Mouse (Mus musculus) midbrain, embryonic 16.5 days (tissue): ENCODE data around the gene Myrip. TPM values are rescaled to one million over a fixed set of nuclear protein-coding genes. Genes with fewer than 3 reads are reported as not detected.

Experiments
- ATAC-seq: fragments of 200-750 bp; cut with Nextera tagmentation; 2 replicates; pipeline ENCODE4 v1.8.0; 2017; ENCODE audit warnings: moderate TSS enrichment
- H3K27ac ChIP-seq: fragments of 300-500 bp; sonication (generic); 2 replicates; pipeline ENCODE4 v1.5.1; 2014; ENCODE audit warnings: mild to moderate bottlenecking, low read length, mixed read lengths
- H3K27me3 ChIP-seq: fragments of 300-500 bp; sonication (generic); 2 replicates; pipeline ENCODE4 v1.6.1; 2014; ENCODE audit warnings: low read depth, low read length, mixed read lengths; ENCODE audit not compliant: control insufficient read depth, insufficient read depth
- H3K36me3 ChIP-seq: fragments of 300-500 bp; sonication (generic); 2 replicates; pipeline ENCODE4 v1.6.1; 2014; ENCODE audit warnings: mild to moderate bottlenecking, low read length, moderate library complexity, mixed read lengths; ENCODE audit not compliant: control insufficient read depth, insufficient read depth
- H3K4me1 ChIP-seq: fragments of 300-500 bp; sonication (generic); 2 replicates; pipeline ENCODE4 v1.6.1; 2014; ENCODE audit warnings: mild to moderate bottlenecking, low read length, mixed read lengths; ENCODE audit not compliant: control insufficient read depth, insufficient read depth
- H3K4me2 ChIP-seq: fragments of 300-500 bp; sonication (generic); 2 replicates; pipeline ENCODE4 v1.6.1; 2014; ENCODE audit warnings: mild to moderate bottlenecking, low read length, mixed read lengths
- H3K4me3 ChIP-seq: fragments of 300-500 bp; sonication (generic); 2 replicates; pipeline ENCODE4 v1.5.1; 2014; ENCODE audit warnings: low read depth, mild to moderate bottlenecking, low read length, moderate library complexity, mixed read lengths
- H3K9ac ChIP-seq: fragments of 300-500 bp; sonication (generic); 2 replicates; pipeline ENCODE4 v1.6.1; 2014; ENCODE audit warnings: low read depth, low read length, mixed read lengths
- H3K9me3 ChIP-seq: fragments of 300-500 bp; sonication (generic); replicated peaks from 2 replicates; pipeline ENCODE4 v1.6.1; 2014; ENCODE audit warnings: mild to moderate bottlenecking, low read length, mixed read lengths; ENCODE audit not compliant: control insufficient read depth, poor library complexity, severe bottlenecking
- WGBS: fragments of 180-500 bp; shearing (Covaris S2); extraction: QIAGEN DNeasy Blood & Tissue Kit; methylation state at CpG from one replicate; pipeline ENCODE4 v1.1.7; 2014; 5-methylcytosine and 5-hydroxymethylcytosine counted together
- polyA plus RNA-seq: library from polyadenylated mRNA; unstranded; fragments of >200 nt; fragmentation: Nextera tagmentation; extraction: Ambion mirVana; gene quantifications from 2 replicates; pipeline ENCODE4 v1.2.1, GENCODE M21; 2015

Gene Myrip
- polyA plus RNA-seq, 1 experiment from 2014 or later = 6.0 TPM

DNA sequence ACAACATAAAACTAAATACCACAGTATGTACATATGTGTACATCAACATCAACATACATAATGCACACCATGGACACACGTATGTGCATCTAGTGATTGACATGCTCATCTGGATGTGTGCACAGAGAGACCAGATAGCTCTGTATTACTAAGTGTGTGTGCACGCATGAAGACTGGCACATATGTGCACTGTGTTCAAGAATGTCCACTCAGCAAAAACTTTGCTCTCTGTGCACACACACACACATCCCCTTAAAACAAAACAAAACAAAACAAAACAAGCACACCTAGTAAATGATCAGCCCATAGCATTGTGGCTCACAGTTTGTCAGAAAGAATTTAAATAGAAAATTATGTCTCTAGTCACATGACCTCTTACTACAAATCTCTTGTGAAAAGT, 10.9 kb upstream of the Myrip start:
- Histone ChIP-seq H3K4me3 (no peak overlapping the region), H3K4me2 (no peak overlapping the region), H3K9ac (no peak overlapping the region), H3K27me3 (no peaks in the 10 kb centered on the region), H3K9me3 (no peaks in the 10 kb centered on the region), H3K27ac (no peak overlapping the region), H3K4me1 (peaks cover 2% of the 10 kb centered on the region; the same call in 1 of the 2 replicates), H3K36me3 (no peaks in the 10 kb centered on the region)
- ATAC-seq = no peak
- 87% methylated on average over 2 of the region's 2 CpGs for WGBS

- Histone ChIP-seq H3K36me3 (no peaks in the 10 kb centered on the region), H3K4me1 (peaks cover 2% of the 10 kb centered on the region; the same call in 1 of the 2 replicates), H3K9ac (no peak overlapping the region), H3K27ac (no peak overlapping the region), H3K4me2 (no peak overlapping the region), H3K9me3 (no peaks in the 10 kb centered on the region), H3K4me3 (no peak overlapping the region), H3K27me3 (no peaks in the 10 kb centered on the region)
- no peak for ATAC-seq
- WGBS = 63% methylated on average over 5 of the region's 5 CpGs
Measured at GRCm38 (mm10) chr9:120292488-120292887, 8.8 kb upstream of the Myrip start.

DNA sequence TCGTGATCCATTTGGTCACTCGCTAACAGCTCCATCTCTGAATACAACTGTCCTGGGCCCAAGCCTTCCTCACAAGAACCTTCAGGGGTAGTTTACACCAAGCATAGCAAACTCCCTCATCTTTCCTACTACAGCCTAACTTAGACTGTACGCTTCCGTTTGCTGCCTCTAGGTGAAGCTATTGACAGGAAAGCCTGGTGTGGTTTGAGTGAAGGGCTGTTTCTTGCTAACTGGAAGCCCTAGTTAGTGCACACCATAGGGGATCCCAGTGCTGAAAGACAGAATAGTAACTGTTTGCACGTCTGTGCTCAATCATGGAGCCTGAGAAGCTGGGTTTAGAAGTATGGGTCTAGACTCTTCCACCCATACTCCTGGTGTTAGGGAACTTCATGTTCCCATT, 5.8 kb upstream of the Myrip start:
- WGBS = 82% methylated on average over 5 of the region's 5 CpGs
- H3K9me3 ChIP-seq = no peaks in the 10 kb centered on the region
- no peak overlapping the region for H3K27ac ChIP-seq
- no peaks in the 10 kb centered on the region for H3K36me3 ChIP-seq
- H3K4me2 ChIP-seq = no peak overlapping the region
- peaks cover 2% of the 10 kb centered on the region; the same call in 1 of the 2 replicates for H3K4me1 ChIP-seq
- H3K27me3 ChIP-seq = no peaks in the 10 kb centered on the region
- ATAC-seq = no peak
- H3K9ac ChIP-seq = no peak overlapping the region
- H3K4me3 ChIP-seq = no peak overlapping the region

DNA sequence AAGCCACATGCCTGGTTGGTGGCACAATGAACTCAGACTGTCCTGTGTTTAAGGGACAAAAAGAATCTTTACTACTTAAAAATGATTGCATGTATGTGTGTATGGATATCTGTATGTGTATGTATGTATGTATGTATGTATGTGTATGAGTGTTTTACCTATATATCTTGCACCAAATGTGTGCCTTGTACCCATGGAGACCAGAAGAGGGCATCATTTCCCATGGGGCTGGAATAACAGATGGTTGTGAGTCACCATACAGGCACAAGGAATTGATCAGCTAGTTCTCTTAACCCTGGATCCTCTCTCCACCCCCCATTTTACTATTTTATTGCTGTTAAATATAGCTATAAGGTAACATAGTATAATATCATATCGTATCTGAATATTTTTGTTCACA, 4.4 kb upstream of the Myrip start:
- Histone ChIP-seq H3K27me3 (no peaks in the 10 kb centered on the region), H3K4me2 (no peak overlapping the region), H3K9ac (no peak overlapping the region), H3K27ac (no peak overlapping the region), H3K4me1 (peaks cover 2% of the 10 kb centered on the region; the same call in 1 of the 2 replicates), H3K9me3 (no peaks in the 10 kb centered on the region), H3K4me3 (no peak overlapping the region), H3K36me3 (no peaks in the 10 kb centered on the region)
- ATAC-seq = no peak
- 92% methylated on average over 1 of the region's 1 CpGs for WGBS

DNA sequence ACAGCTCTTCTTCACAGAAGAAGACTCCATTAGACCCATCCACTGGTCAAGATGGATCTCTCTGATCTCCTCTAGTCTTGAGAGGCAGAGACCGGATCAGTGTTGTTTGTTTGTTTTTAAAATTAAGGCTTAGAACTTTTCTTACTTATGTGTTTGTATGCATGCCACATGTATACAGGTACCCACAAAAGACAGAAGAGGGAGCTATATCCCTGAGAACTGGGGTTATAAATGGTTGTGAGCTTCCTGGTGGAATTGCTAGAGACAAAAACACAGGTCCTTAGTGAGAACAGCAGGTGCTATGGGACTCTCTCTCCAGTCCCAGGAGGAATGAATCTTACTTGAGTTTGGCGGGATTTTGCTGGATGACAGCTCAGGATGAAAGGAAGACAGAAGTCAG, 1.9 kb upstream of the Myrip start:
- no peaks in the 10 kb centered on the region for H3K9me3 ChIP-seq
- no peak overlapping the region for H3K27ac ChIP-seq
- 76% methylated on average over 2 of the region's 2 CpGs for WGBS
- no peak overlapping the region for H3K4me3 ChIP-seq
- no peak for ATAC-seq
- H3K36me3 ChIP-seq = no peaks in the 10 kb centered on the region
- no peak overlapping the region for H3K4me2 ChIP-seq
- H3K9ac ChIP-seq = no peak overlapping the region
- peaks cover 9% of the 10 kb centered on the region; the same call in 1 of the 2 replicates for H3K4me1 ChIP-seq
- H3K27me3 ChIP-seq = peaks cover 4% of the 10 kb centered on the region; the same call in 1 of the 2 replicates

DNA sequence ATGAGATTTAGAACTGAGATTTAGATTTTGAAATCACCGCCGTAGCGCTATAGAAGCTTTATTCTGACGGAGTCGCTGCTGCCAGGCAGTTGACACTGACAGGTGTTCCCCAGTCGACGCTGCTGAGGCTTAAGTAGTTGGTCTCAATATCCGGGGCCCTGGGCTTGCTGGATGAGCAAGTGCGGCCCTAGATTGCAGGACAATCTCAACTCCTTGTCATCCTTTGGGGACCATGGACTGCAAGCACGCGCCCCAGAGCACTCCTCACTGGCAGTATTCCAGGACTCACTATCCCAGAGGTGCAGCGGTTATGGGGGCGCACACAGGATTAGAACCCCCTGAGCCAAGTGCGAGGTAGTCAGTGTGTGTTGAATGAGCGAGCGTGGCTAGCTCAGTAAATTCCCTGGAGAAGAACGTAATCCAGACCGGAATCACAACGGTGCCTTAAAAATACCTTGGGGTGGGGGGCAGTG, 1.7 kb downstream of the Myrip start:
- Histone ChIP-seq H3K4me1 (peaks cover 11% of the 10 kb centered on the region; the same call in 1 of the 2 replicates), H3K9me3 (no peaks in the 10 kb centered on the region), H3K9ac (peak overlapping the region; percentile 79), H3K36me3 (no peaks in the 10 kb centered on the region), H3K4me3 (peak overlapping the region; percentile 75), H3K27me3 (peaks cover 19% of the 10 kb centered on the region), H3K27ac (peak overlapping the region; percentile 65; the same call in 1 of the 2 replicates), H3K4me2 (peak overlapping the region; percentile 95)
- peak; percentile 40; the same call in 1 of the 2 replicates for ATAC-seq
- WGBS = 7% methylated on average over 19 of the region's 19 CpGs

DNA sequence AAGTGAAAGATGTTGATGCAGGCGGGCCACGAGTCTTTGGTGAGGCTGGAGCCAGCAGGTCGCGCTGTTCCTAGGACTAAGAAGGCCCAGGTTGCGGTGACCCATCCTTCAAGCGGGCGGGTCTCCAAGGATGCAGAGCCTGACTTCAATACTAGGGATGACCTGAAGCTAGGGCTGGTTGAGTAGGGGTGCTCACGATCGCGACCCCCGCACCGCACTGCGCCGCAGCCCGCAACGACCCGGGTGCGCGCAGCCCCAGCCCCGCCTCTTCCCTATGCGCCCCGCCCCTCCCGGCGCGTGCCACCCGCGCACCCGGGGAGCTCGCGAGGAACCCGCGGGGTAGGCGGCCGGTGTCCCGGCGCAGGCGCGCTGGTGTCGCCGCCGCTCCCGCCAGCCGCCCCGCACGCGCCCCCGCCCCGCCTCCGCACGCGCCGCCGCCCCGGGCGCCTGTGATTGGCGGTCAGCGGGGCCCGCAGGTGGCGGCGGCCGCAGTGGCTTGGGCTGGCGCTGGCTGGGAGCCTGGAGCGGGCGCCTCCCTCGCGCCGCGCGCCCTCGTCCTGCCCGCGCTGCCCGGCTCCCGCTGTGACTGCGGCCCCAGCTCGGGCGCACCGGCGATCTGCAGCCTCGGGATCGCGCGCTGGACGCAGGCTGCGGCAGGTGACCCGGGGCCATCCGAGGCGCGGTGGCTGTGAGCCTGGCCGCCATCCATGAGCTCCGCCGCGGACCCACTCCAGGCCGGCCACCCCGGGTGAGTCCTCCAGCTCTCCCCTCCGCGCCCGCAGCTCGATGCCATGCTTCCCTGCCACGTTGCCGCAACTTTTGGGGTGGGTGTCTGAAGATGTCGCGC, 2.4 kb downstream of the Myrip start:
- WGBS = under 1% methylated on average over 81 of the region's 103 CpGs
- Histone ChIP-seq H3K9me3 (no peaks in the 10 kb centered on the region), H3K27ac (peak overlapping the region; percentile 69), H3K27me3 (peaks cover 22% of the 10 kb centered on the region), H3K36me3 (no peaks in the 10 kb centered on the region), H3K9ac (peak overlapping the region; percentile 79), H3K4me3 (peak overlapping the region; percentile 75), H3K4me2 (peak overlapping the region; percentile 95), H3K4me1 (peaks cover 11% of the 10 kb centered on the region; the same call in 1 of the 2 replicates)
- ATAC-seq = peak; percentile 88

- peak overlapping the region; percentile 95 for H3K4me2 ChIP-seq
- H3K9me3 ChIP-seq = no peaks in the 10 kb centered on the region
- peaks cover 11% of the 10 kb centered on the region; the same call in 1 of the 2 replicates for H3K4me1 ChIP-seq
- peaks cover 22% of the 10 kb centered on the region for H3K27me3 ChIP-seq
- peak; percentile 37 for ATAC-seq
- H3K27ac ChIP-seq = peak overlapping the region; percentile 69
- no peaks in the 10 kb centered on the region for H3K36me3 ChIP-seq
- H3K9ac ChIP-seq = peak overlapping the region; percentile 79
- 3% methylated on average over 54 of the region's 54 CpGs for WGBS
- peak overlapping the region; percentile 75 for H3K4me3 ChIP-seq
Measured at GRCm38 (mm10) chr9:120304300-120305137, 3.2 kb downstream of the Myrip start.
